Mouse (Mus musculus): Measurements from ENCODE around the gene Skap1. TPM values are rescaled to one million over a fixed set of nuclear protein-coding genes. Genes with fewer than 3 reads are reported as not detected.

Skap1 gene
- 1.0 and 3.3 TPM in 2 replicates for polyA plus RNA-seq (2012; rRNA removed)

- TF ChIP-seq CTCF (conservative IDR thresholded peaks at IDR 0.05; ENCODE audit: insufficient read depth, insufficient read length, low read depth, low read length), result no peak
- no peak for TF ChIP-seq POLR2A (IDR thresholded peaks at IDR 0.05; ENCODE audit: low read depth, low read length)
- DNase-seq, result no peak
- H3K4me3 ChIP-seq (ENCODE audit: insufficient read depth, low read depth, low read length), result peak within 1 kb of the TSS; percentile 38; the same call in 1 of the 2 replicates
- no peaks in the 10 kb centered on the region for H3K36me3 ChIP-seq (ENCODE audit: control insufficient read depth, insufficient read depth, low read length)
- no peaks in the 10 kb centered on the region for H3K27me3 ChIP-seq (replicated peaks; ENCODE audit: control insufficient read depth, insufficient read depth, low read length)
- 9% methylated on average over 37 of the region's 42 CpGs for WGBS
- H3K27ac ChIP-seq (ENCODE audit: insufficient read depth, low read depth, low read length), result no peak within 1 kb of the TSS
- H3K4me1 ChIP-seq (ENCODE audit: control insufficient read depth, insufficient read depth, low read length), result no peaks in the 10 kb centered on the region
Measured at GRCm38 (mm10) chr11:96463986-96464715, at the start of gene Skap1. TSS of gene Skap1 (plus strand) at chr11:96464593.

- Histone ChIP-seq H3K4me1 (ENCODE audit: control insufficient read depth, insufficient read depth, low read length) (no peaks in the 10 kb centered on the region), H3K27me3 (replicated peaks; ENCODE audit: control insufficient read depth, insufficient read depth, low read length) (no peaks in the 10 kb centered on the region), H3K4me3 (ENCODE audit: insufficient read depth, low read depth, low read length) (no peak overlapping the region), H3K36me3 (ENCODE audit: control insufficient read depth, insufficient read depth, low read length) (no peaks in the 10 kb centered on the region), H3K27ac (ENCODE audit: insufficient read depth, low read depth, low read length) (no peak overlapping the region)
- TF ChIP-seq CTCF (conservative IDR thresholded peaks at IDR 0.05; ENCODE audit: insufficient read depth, insufficient read length, low read depth, low read length), result no peak
- DNase-seq, result no peak
- 50% methylated on average over 5 of the region's 5 CpGs for WGBS
Measured at GRCm38 (mm10) chr11:96421074-96421473, 43.3 kb upstream of the Skap1 start.

DNA sequence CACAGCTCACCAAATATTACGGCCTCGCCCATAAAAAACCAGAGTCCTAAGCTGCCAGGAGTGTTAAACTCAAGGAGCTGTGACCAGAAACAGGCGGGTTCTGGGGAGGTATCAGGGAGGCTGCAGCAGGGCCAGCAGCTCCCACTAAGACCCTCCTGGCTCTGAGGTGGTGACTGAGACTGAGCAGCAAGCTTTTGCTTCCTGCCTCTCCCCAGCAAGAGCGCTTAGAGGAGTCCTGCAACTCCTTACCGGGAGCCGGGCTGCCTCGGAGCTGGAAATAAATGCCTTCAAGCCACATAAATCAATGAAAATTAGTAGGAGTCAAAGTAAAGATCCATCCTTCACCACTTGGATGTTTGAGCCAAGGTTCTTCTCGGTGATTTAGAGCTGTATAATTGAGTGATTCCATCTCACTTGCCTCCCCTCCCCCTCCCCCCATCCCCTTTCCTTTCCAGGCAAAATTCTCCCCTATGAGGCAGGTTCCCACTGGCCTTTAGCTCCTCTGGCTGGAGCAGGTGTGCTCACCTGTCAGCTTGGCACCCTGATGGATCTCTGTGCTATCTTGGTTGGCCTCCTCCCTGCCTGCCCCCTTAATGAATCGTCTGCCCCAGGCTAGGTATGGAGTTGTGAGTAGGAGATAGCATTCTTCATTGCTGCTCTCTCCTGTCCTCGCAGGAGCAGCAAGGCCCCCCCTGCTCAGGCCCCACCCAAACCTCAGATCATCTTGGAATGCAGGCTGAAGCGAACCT lies 42.7 kb upstream of the Skap1 start:
- WGBS, result 51% methylated on average over 11 of the region's 11 CpGs
- no peak overlapping the region for H3K27ac ChIP-seq (ENCODE audit: insufficient read depth, low read depth, low read length)
- H3K36me3 ChIP-seq (ENCODE audit: control insufficient read depth, insufficient read depth, low read length), result no peaks in the 10 kb centered on the region
- no peaks in the 10 kb centered on the region for H3K27me3 ChIP-seq (replicated peaks; ENCODE audit: control insufficient read depth, insufficient read depth, low read length)
- no peak for TF ChIP-seq CTCF (conservative IDR thresholded peaks at IDR 0.05; ENCODE audit: insufficient read depth, insufficient read length, low read depth, low read length)
- TF ChIP-seq POLR2A (IDR thresholded peaks at IDR 0.05; ENCODE audit: low read depth, low read length), result no peak
- DNase-seq, result no peak
- no peak overlapping the region for H3K4me3 ChIP-seq (ENCODE audit: insufficient read depth, low read depth, low read length)
- no peaks in the 10 kb centered on the region for H3K4me1 ChIP-seq (ENCODE audit: control insufficient read depth, insufficient read depth, low read length)

DNA sequence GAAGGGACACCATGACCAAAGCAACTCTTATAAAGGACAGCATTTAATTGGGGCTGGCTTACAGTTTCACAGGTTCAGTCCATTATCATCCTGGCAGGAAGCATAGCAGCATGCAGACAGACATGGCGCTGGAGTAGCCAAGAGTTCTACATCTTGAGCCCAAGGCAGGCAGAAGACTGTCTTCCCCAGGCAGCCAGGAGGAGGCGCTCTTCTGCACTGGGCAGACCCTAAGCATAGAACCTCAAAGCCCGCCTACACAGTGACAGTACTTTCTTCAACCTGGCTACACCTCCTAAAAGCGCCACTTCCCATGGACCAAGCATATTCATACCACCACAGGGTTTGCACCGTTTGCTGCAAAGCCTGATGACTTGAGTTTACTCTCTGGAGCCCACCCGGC lies 39.2 kb upstream of the Skap1 start:
- 99% methylated on average over 6 of the region's 6 CpGs for WGBS
- H3K36me3 ChIP-seq (ENCODE audit: control insufficient read depth, insufficient read depth, low read length), result no peaks in the 10 kb centered on the region
- no peak for TF ChIP-seq CTCF (conservative IDR thresholded peaks at IDR 0.05; ENCODE audit: insufficient read depth, insufficient read length, low read depth, low read length)
- no peak for TF ChIP-seq POLR2A (IDR thresholded peaks at IDR 0.05; ENCODE audit: low read depth, low read length)
- H3K27ac ChIP-seq (ENCODE audit: insufficient read depth, low read depth, low read length), result no peak overlapping the region
- no peaks in the 10 kb centered on the region for H3K27me3 ChIP-seq (replicated peaks; ENCODE audit: control insufficient read depth, insufficient read depth, low read length)
- peaks cover 3% of the 10 kb centered on the region; the same call in 1 of the 2 replicates for H3K4me1 ChIP-seq (ENCODE audit: control insufficient read depth, insufficient read depth, low read length)
- DNase-seq, result no peak
- no peak overlapping the region for H3K4me3 ChIP-seq (ENCODE audit: insufficient read depth, low read depth, low read length)

DNA sequence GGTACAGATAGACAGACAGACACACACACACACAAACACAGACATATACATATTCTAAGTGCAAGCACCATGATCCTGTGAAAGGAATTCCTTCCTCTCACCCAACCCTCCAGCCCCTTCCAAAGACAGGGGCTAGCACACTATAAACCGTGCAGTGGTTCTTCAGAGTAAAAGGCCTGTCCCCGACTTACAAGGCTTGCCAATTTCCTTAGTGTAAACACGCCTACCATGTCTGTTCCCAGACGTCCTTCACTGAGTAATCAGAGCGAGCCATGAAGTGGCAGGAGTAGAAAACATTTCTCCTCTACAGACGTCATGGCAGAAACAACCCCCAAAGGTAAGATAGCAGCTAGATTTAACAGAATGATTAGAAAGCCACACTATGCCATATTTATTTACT lies 38.2 kb upstream of the Skap1 start:
- no peak overlapping the region for H3K27ac ChIP-seq (ENCODE audit: insufficient read depth, low read depth, low read length)
- no peak for TF ChIP-seq CTCF (conservative IDR thresholded peaks at IDR 0.05; ENCODE audit: insufficient read depth, insufficient read length, low read depth, low read length)
- 71% methylated on average over 6 of the region's 6 CpGs for WGBS

GRCm38 (mm10) chr11:96426805-96427204 lies 37.6 kb upstream of the Skap1 start:
- H3K36me3 ChIP-seq (ENCODE audit: control insufficient read depth, insufficient read depth, low read length), result no peaks in the 10 kb centered on the region
- peaks cover 3% of the 10 kb centered on the region; the same call in 1 of the 2 replicates for H3K4me1 ChIP-seq (ENCODE audit: control insufficient read depth, insufficient read depth, low read length)
- TF ChIP-seq CTCF (conservative IDR thresholded peaks at IDR 0.05; ENCODE audit: insufficient read depth, insufficient read length, low read depth, low read length) (no peak), POLR2A (IDR thresholded peaks at IDR 0.05; ENCODE audit: low read depth, low read length) (no peak)
- peak; percentile 33 for DNase-seq
- no peaks in the 10 kb centered on the region for H3K27me3 ChIP-seq (replicated peaks; ENCODE audit: control insufficient read depth, insufficient read depth, low read length)
- H3K27ac ChIP-seq (ENCODE audit: insufficient read depth, low read depth, low read length), result no peak overlapping the region
- H3K4me3 ChIP-seq (ENCODE audit: insufficient read depth, low read depth, low read length), result no peak overlapping the region
- 75% methylated on average over 2 of the region's 2 CpGs for WGBS

More for the DNA sequence above, 38.2 kb upstream of the Skap1 start:
- H3K4me1 ChIP-seq (ENCODE audit: control insufficient read depth, insufficient read depth, low read length), result peaks cover 3% of the 10 kb centered on the region; the same call in 1 of the 2 replicates
- no peak overlapping the region for H3K4me3 ChIP-seq (ENCODE audit: insufficient read depth, low read depth, low read length)
- no peak for DNase-seq
- no peaks in the 10 kb centered on the region for H3K36me3 ChIP-seq (ENCODE audit: control insufficient read depth, insufficient read depth, low read length)
- H3K27me3 ChIP-seq (replicated peaks; ENCODE audit: control insufficient read depth, insufficient read depth, low read length), result no peaks in the 10 kb centered on the region

DNA sequence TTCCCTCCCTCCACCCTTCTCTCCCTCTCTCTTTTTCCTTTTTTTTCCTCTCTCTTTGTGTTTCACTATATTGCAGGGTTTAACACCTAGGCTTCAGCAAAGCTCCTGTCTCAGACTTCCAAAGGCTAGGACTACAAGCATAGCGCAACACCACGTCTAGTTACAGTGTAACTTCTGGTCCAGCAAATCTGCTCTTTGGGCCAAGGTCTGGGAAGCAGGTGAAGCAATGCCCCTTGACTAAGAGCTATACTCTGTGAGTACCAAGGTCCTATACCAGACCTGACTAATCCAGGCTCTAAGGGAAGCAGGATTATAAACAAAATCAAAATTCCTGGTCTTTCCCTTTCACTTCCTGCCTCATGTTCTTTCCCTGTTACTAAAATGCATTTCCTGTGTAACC lies 35.3 kb upstream of the Skap1 start:
- no peak for TF ChIP-seq CTCF (conservative IDR thresholded peaks at IDR 0.05; ENCODE audit: insufficient read depth, insufficient read length, low read depth, low read length)
- no peak for TF ChIP-seq POLR2A (IDR thresholded peaks at IDR 0.05; ENCODE audit: low read depth, low read length)
- Histone ChIP-seq H3K4me1 (ENCODE audit: control insufficient read depth, insufficient read depth, low read length) (peaks cover 3% of the 10 kb centered on the region; the same call in 1 of the 2 replicates), H3K36me3 (ENCODE audit: control insufficient read depth, insufficient read depth, low read length) (no peaks in the 10 kb centered on the region), H3K4me3 (ENCODE audit: insufficient read depth, low read depth, low read length) (no peak overlapping the region), H3K27ac (ENCODE audit: insufficient read depth, low read depth, low read length) (no peak overlapping the region), H3K27me3 (replicated peaks; ENCODE audit: control insufficient read depth, insufficient read depth, low read length) (no peaks in the 10 kb centered on the region)
- DNase-seq, result peak; percentile 81
- 63% methylated on average over 2 of the region's 2 CpGs for WGBS
